In genomic region chr10:100054006-100054405, GRCm38 (mm10) we compare ENCODE assay signal across 9 mouse cellular contexts. TPM values are rescaled to one million over a fixed set of nuclear protein-coding genes. Genes with fewer than 3 reads are reported as not detected.
DNase-seq lines count a peak whose midpoint lies in the region; ATAC-seq and TF ChIP-seq lines count a peak whose summit lies in the region.
"Had no signal": no experiment of that assay in that cellular context is flagged by ENCODE, and none has a peak within 500 bp of the region (broad histone marks: within the 10 kb centered on the region; RNA-seq: fewer than 3 reads in every experiment).

No protein-coding gene starts in this region.

- H3K4me3 ChIP-seq in embryonic facial prominence, embryonic 14.5 days (ENCODE audit: low read depth, low read length) = no peak overlapping the region
- H3K4me3 ChIP-seq in embryonic facial prominence, embryonic 10.5 days = no peak overlapping the region
- no peak overlapping the region for H3K4me3 ChIP-seq in midbrain, postnatal 0 days (ENCODE audit: low read depth, low read length)
- no peak overlapping the region for H3K4me3 ChIP-seq in midbrain, embryonic 10.5 days
- H3K4me3 ChIP-seq in small intestine, adult 2 months (ENCODE audit: low read depth, low read length) = no peak overlapping the region
- no peak overlapping the region for H3K4me3 ChIP-seq in forebrain, embryonic 12.5 days (replicated peaks)
- H3K4me3 ChIP-seq: heart, embryonic 13.5 days had no signal

- TF ChIP-seq CTCF in midbrain, postnatal 0 days (IDR thresholded peaks at IDR 0.05) = no peak
- TF ChIP-seq CTCF in small intestine, adult 2 months (IDR thresholded peaks at IDR 0.05; ENCODE audit: extremely low read depth, insufficient read length, insufficient replicate concordance, low read depth, low read length) = no peak

- no peaks in the 10 kb centered on the region for H3K27me3 ChIP-seq in embryonic facial prominence, embryonic 14.5 days (replicated peaks; ENCODE audit: control insufficient read depth, insufficient read depth, low read length)
- H3K27me3 ChIP-seq in embryonic facial prominence, embryonic 10.5 days (replicated peaks; ENCODE audit: low read depth, poor library complexity, severe bottlenecking) = no peaks in the 10 kb centered on the region
- H3K27me3 ChIP-seq in midbrain, postnatal 0 days (ENCODE audit: insufficient read depth, low read length) = no peaks in the 10 kb centered on the region
- no peaks in the 10 kb centered on the region for H3K27me3 ChIP-seq in midbrain, embryonic 10.5 days (ENCODE audit: low read depth, poor library complexity, severe bottlenecking)
- H3K27me3 ChIP-seq in small intestine, adult 2 months (ENCODE audit: control insufficient read depth, insufficient read depth, low read length) = no peaks in the 10 kb centered on the region
- H3K27me3 ChIP-seq in forebrain, embryonic 12.5 days = no peaks in the 10 kb centered on the region
- H3K27me3 ChIP-seq: heart, embryonic 13.5 days had no signal

- WGBS in embryonic facial prominence, embryonic 14.5 days = 74% methylated on average over 3 of the region's 3 CpGs
- 93% methylated on average over 3 of the region's 3 CpGs for WGBS in embryonic facial prominence, embryonic 10.5 days
- WGBS in midbrain, postnatal 0 days = 75% methylated on average over 3 of the region's 3 CpGs
- 82% methylated on average over 3 of the region's 3 CpGs for WGBS in midbrain, embryonic 10.5 days
- WGBS in small intestine, adult 2 months = 79% methylated on average over 3 of the region's 3 CpGs
- WGBS in forebrain, embryonic 12.5 days = 93% methylated on average over 3 of the region's 3 CpGs

- no peaks in the 10 kb centered on the region for H3K9me3 ChIP-seq in embryonic facial prominence, embryonic 14.5 days (ENCODE audit: control insufficient read depth, low read length)
- H3K9me3 ChIP-seq in embryonic facial prominence, embryonic 10.5 days = no peaks in the 10 kb centered on the region
- no peaks in the 10 kb centered on the region for H3K9me3 ChIP-seq in midbrain, postnatal 0 days (ENCODE audit: low read length)
- no peaks in the 10 kb centered on the region for H3K9me3 ChIP-seq in midbrain, embryonic 10.5 days (replicated peaks)
- H3K9me3 ChIP-seq in forebrain, embryonic 12.5 days = no peaks in the 10 kb centered on the region
- H3K9me3 ChIP-seq: heart, embryonic 13.5 days had no signal

- no peaks in the 10 kb centered on the region for H3K36me3 ChIP-seq in embryonic facial prominence, embryonic 14.5 days (ENCODE audit: control insufficient read depth, insufficient read depth, low read length)
- H3K36me3 ChIP-seq in embryonic facial prominence, embryonic 10.5 days (replicated peaks) = 0 out of 2 replicates have a peak, but pooled peaks cover 6% of the 10 kb centered on the region
- H3K36me3 ChIP-seq in midbrain, postnatal 0 days (ENCODE audit: insufficient read depth, low read length) = no peaks in the 10 kb centered on the region
- H3K36me3 ChIP-seq in midbrain, embryonic 10.5 days = no peaks in the 10 kb centered on the region
- peaks cover 32% of the 10 kb centered on the region for H3K36me3 ChIP-seq in small intestine, adult 2 months (ENCODE audit: control insufficient read depth, insufficient read depth, low read length)
- H3K36me3 ChIP-seq in forebrain, embryonic 12.5 days (replicated peaks) = no peaks in the 10 kb centered on the region

- peaks cover 19% of the 10 kb centered on the region for H3K4me1 ChIP-seq in embryonic facial prominence, embryonic 14.5 days (ENCODE audit: control insufficient read depth, insufficient read depth, low read length)
- peaks cover 3% of the 10 kb centered on the region; the same call in 1 of the 2 replicates for H3K4me1 ChIP-seq in embryonic facial prominence, embryonic 10.5 days
- no peaks in the 10 kb centered on the region for H3K4me1 ChIP-seq in midbrain, postnatal 0 days (ENCODE audit: insufficient read depth, low read length)
- H3K4me1 ChIP-seq in midbrain, embryonic 10.5 days = 0 out of 2 replicates have a peak, but pooled peaks cover 4% of the 10 kb centered on the region
- 0 out of 2 replicates have a peak, but pooled peaks cover 2% of the 10 kb centered on the region for H3K4me1 ChIP-seq in small intestine, adult 2 months (ENCODE audit: control insufficient read depth, insufficient read depth, insufficient read length, low read length)
- no peaks in the 10 kb centered on the region; the same call in 1 of the 2 replicates for H3K4me1 ChIP-seq in forebrain, embryonic 12.5 days
- H3K4me1 ChIP-seq: heart, embryonic 13.5 days had no signal

- H3K9ac ChIP-seq in embryonic facial prominence, embryonic 14.5 days (ENCODE audit: low read depth, low read length) = no peak overlapping the region
- no peak overlapping the region for H3K9ac ChIP-seq in midbrain, postnatal 0 days (replicated peaks; ENCODE audit: low read length, poor library complexity, severe bottlenecking)
- H3K9ac ChIP-seq in forebrain, embryonic 12.5 days = no peak overlapping the region
- H3K9ac ChIP-seq: heart, embryonic 13.5 days had no signal

- DNase-seq in embryonic facial prominence, embryonic 14.5 days (ENCODE audit: low spot score) = peak; percentile 76
- no peak for DNase-seq in embryonic facial prominence, embryonic 10.5 days (ENCODE audit: low spot score)
- peak; percentile 53 for DNase-seq in midbrain, postnatal 0 days (ENCODE audit: low spot score)
- DNase-seq in midbrain, embryonic 10.5 days (ENCODE audit: low spot score) = no peak
- DNase-seq in layer of hippocampus, adult 9-10 months (ENCODE audit: low spot score) = peak; percentile 63
- DNase-seq in spleen, postnatal 36 days (ENCODE audit: low spot score in 2 of 2) = no peak

- TF ChIP-seq POLR2A in small intestine, adult 2 months (IDR thresholded peaks at IDR 0.05; ENCODE audit: low read depth, low read length) = no peak

- ATAC-seq in embryonic facial prominence, embryonic 14.5 days (ENCODE audit: low read depth) = peak; percentile 26; the same call in 1 of the 2 replicates
- ATAC-seq in midbrain, postnatal 0 days (ENCODE audit: low FRiP score) = no peak
- ATAC-seq in forebrain, embryonic 12.5 days (ENCODE audit: low FRiP score) = no peak

- H3K27ac ChIP-seq in embryonic facial prominence, embryonic 14.5 days (replicated peaks; ENCODE audit: low read depth, low read length) = no peak overlapping the region
- H3K27ac ChIP-seq in embryonic facial prominence, embryonic 10.5 days (replicated peaks) = no peak overlapping the region
- H3K27ac ChIP-seq in midbrain, postnatal 0 days (ENCODE audit: low read depth, low read length) = no peak overlapping the region
- no peak overlapping the region for H3K27ac ChIP-seq in midbrain, embryonic 10.5 days (replicated peaks)
- H3K27ac ChIP-seq in small intestine, adult 2 months (ENCODE audit: insufficient read depth, low read depth, low read length) = peak overlapping the region; percentile 71
- no peak overlapping the region for H3K27ac ChIP-seq in forebrain, embryonic 12.5 days
- H3K27ac ChIP-seq: heart, embryonic 13.5 days had no signal

- H3K4me2 ChIP-seq in embryonic facial prominence, embryonic 14.5 days (ENCODE audit: low read depth, low read length) = no peak overlapping the region
- H3K4me2 ChIP-seq in midbrain, postnatal 0 days (ENCODE audit: low read depth, low read length, poor library complexity, severe bottlenecking) = no peak overlapping the region
- no peak overlapping the region for H3K4me2 ChIP-seq in forebrain, embryonic 12.5 days
- H3K4me2 ChIP-seq: heart, embryonic 13.5 days had no signal

RNA-seq across cellular contexts. Expression of gene Kitl, which starts 38.6 kb away (rescaled TPM):
- polyA plus RNA-seq in embryonic facial prominence, embryonic 14.5 days (2014; fragmentation: Nextera tagmentation; extraction: Ambion mirVana) = 36.5 and 40.2 TPM in 2 replicates
- polyA plus RNA-seq in embryonic facial prominence, embryonic 10.5 days (2016; fragmentation: Nextera tagmentation; extraction: Ambion mirVana) = 12.1 and 13.2 TPM in 2 replicates
- 35.0 and 57.3 TPM in 2 replicates for total RNA-seq in midbrain, postnatal 0 days (2014; rRNA removed)
- polyA plus RNA-seq in midbrain, postnatal 0 days (2015; fragmentation: Nextera tagmentation; extraction: Ambion mirVana) = 31.4 and 50.9 TPM in 2 replicates
- 10.5 and 11.9 TPM in 2 replicates for polyA plus RNA-seq in midbrain, embryonic 10.5 days (2016; fragmentation: Nextera tagmentation; extraction: Ambion mirVana)
- polyA plus RNA-seq in small intestine, adult 2 months (2012; rRNA removed) = 4.9 and 15.2 TPM in 2 replicates
- 15.8 and 22.8 TPM in 2 replicates for polyA plus RNA-seq in forebrain, embryonic 12.5 days (2016; fragmentation: Nextera tagmentation; extraction: Ambion mirVana)

Comparison
In these comparisons a context has a peak if more than half of its experiments do, and no peak if none do; other contexts are left out.
1. DNase-seq: peak in embryonic facial prominence, embryonic 14.5 days (single experiment), midbrain, postnatal 0 days (single experiment) and layer of hippocampus, adult 9-10 months (single experiment); none in embryonic facial prominence, embryonic 10.5 days (single experiment), midbrain, embryonic 10.5 days (single experiment) and spleen, postnatal 36 days (0 of 2).